ENCODE assay signal across 26 mouse cellular contexts in the genomic region with DNA sequence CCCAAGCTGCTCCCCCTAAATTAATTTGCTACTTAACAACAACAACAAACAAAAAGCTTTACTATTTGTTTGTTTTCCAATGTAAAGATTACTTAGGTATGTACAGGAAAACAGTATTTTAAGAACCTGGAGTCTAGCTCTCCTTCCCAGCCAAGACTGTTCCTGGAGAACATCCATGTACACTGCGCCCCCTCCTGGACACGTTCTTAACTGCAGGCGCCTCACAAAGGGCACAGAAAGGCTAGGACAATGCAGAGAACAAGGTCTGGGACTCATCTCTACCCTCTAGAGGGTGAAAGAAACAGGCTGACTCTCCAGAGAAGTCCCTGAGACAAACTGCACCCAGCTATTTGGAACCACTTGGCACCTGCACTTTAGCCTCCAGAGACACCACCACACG. TPM values are rescaled to one million over a fixed set of nuclear protein-coding genes. Genes with fewer than 3 reads are reported as not detected.
DNase-seq lines count a peak whose midpoint lies in the region; TF ChIP-seq lines count a peak whose summit lies in the region.
"Not testable (repeated sequence)": the region's sequence is repeated elsewhere in the genome, so short reads cannot be mapped to it uniquely, and the experiment has no call there.
"Had no signal": no experiment of that assay in that cellular context is flagged by ENCODE, and none has a peak within 500 bp of the region (broad histone marks: within the 10 kb centered on the region; RNA-seq: fewer than 3 reads in every experiment).

No protein-coding gene starts in this region.

- intact Hi-C loops in left cerebral cortex, postnatal 4 days (cut with DNase I) = not testable (repeated sequence)

- H3K27me3 ChIP-seq in kidney, adult 2 months (replicated peaks; ENCODE audit: control insufficient read depth, insufficient read depth, low read length) = not testable (repeated sequence)

- not testable (repeated sequence) for TF ChIP-seq CTCF in kidney, adult 2 months (conservative IDR thresholded peaks at IDR 0.05; ENCODE audit: insufficient read depth, insufficient read length, low read depth, low read length)

- not testable (repeated sequence) for H3K27ac ChIP-seq in kidney, adult 2 months (ENCODE audit: insufficient read depth, low read depth, low read length)

- peak; percentile 13 for DNase-seq in ES-CJ7 (ENCODE audit: low read depth, low spot score)
- peak; percentile 19 for DNase-seq in adrenal gland, postnatal 10 days
- peak; percentile 2 to 3 for DNase-seq in frontal cortex, postnatal 36 days (ENCODE audit: low spot score in 2 of 2)
- peak; percentile 1 for DNase-seq in kidney, adult 2 months
- peak; percentile 4 for DNase-seq in left cerebral cortex, postnatal 4 days
- peak; percentile 1 for DNase-seq in lung, postnatal 14 days
- DNase-seq in testis, postnatal 10 days (ENCODE audit: low spot score) = peak; percentile 62

- not testable (repeated sequence) for H3K4me1 ChIP-seq in kidney, adult 2 months (ENCODE audit: control insufficient read depth, insufficient read depth, low read length)

- WGBS in kidney, adult 2 months = 44% methylated on average over 4 of the region's 4 CpGs

- TF ChIP-seq POLR2A in kidney, adult 2 months (IDR thresholded peaks at IDR 0.05; ENCODE audit: low read depth, low read length) = not testable (repeated sequence)

- H3K4me3 ChIP-seq in kidney, adult 2 months (ENCODE audit: insufficient read depth, low read depth, low read length) = not testable (repeated sequence)

- H3K36me3 ChIP-seq in kidney, adult 2 months (ENCODE audit: control insufficient read depth, insufficient read depth, low read length) = not testable (repeated sequence)

RNA-seq across cellular contexts. Expression of gene Fthl17b, which starts 1.8 kb away (rescaled TPM):
- not detected for total RNA-seq in adrenal gland, postnatal 10 days (2021)
- not detected in 2 replicates for polyA plus RNA-seq in kidney, adult 2 months (2012; rRNA removed)
- total RNA-seq in left cerebral cortex, postnatal 4 days (2021) = not detected
- total RNA-seq: adrenal gland, adult 8-10 months; forebrain, postnatal 0 days; gastrocnemius, adult 8-10 months; heart, adult 18-20 months; hematopoietic stem cell, adult 5-6 weeks; layer of hippocampus, adult 8-10 months; left cerebral cortex, adult 18-20 months had no signal
- polyA plus RNA-seq: cerebellum, adult 2 months; cortical plate, adult 2 months; embryonic facial prominence, embryonic 14.5 days; forebrain, postnatal 0 days; heart, embryonic 15.5 days; inflammation-experienced regulatory T-cells, adult 6 months; kidney, embryonic 15.5 days; limb, embryonic 12.5 days; liver, embryonic 15.5 days; macrophage; midbrain, embryonic 11.5 days; neural tube, embryonic 13.5 days; urinary bladder, adult 2 months had no signal

RNA-seq across cellular contexts. Expression of gene Fthl17c, which starts 11.7 kb away (rescaled TPM):
- total RNA-seq in adrenal gland, postnatal 10 days (2021) = not detected
- polyA plus RNA-seq in kidney, adult 2 months (2012; rRNA removed) = not detected in 2 replicates
- not detected for total RNA-seq in left cerebral cortex, postnatal 4 days (2021)
- total RNA-seq: adrenal gland, adult 8-10 months; forebrain, postnatal 0 days; gastrocnemius, adult 8-10 months; heart, adult 18-20 months; hematopoietic stem cell, adult 5-6 weeks; layer of hippocampus, adult 8-10 months; left cerebral cortex, adult 18-20 months had no signal
- polyA plus RNA-seq: cerebellum, adult 2 months; cortical plate, adult 2 months; embryonic facial prominence, embryonic 14.5 days; forebrain, postnatal 0 days; heart, embryonic 15.5 days; inflammation-experienced regulatory T-cells, adult 6 months; kidney, embryonic 15.5 days; limb, embryonic 12.5 days; liver, embryonic 15.5 days; macrophage; midbrain, embryonic 11.5 days; neural tube, embryonic 13.5 days; urinary bladder, adult 2 months had no signal

RNA-seq across cellular contexts. Expression of gene Fthl17d, which starts 21.9 kb away (rescaled TPM):
- total RNA-seq in adrenal gland, postnatal 10 days (2021) = not detected
- not detected in 2 replicates for polyA plus RNA-seq in kidney, adult 2 months (2012; rRNA removed)
- not detected for total RNA-seq in left cerebral cortex, postnatal 4 days (2021)
- total RNA-seq: adrenal gland, adult 8-10 months; forebrain, postnatal 0 days; gastrocnemius, adult 8-10 months; heart, adult 18-20 months; hematopoietic stem cell, adult 5-6 weeks; layer of hippocampus, adult 8-10 months; left cerebral cortex, adult 18-20 months had no signal
- polyA plus RNA-seq: cerebellum, adult 2 months; cortical plate, adult 2 months; embryonic facial prominence, embryonic 14.5 days; forebrain, postnatal 0 days; heart, embryonic 15.5 days; inflammation-experienced regulatory T-cells, adult 6 months; kidney, embryonic 15.5 days; limb, embryonic 12.5 days; liver, embryonic 15.5 days; macrophage; midbrain, embryonic 11.5 days; neural tube, embryonic 13.5 days; urinary bladder, adult 2 months had no signal

Comparison
In these comparisons a context has a peak if more than half of its experiments do, and no peak if none do; other contexts are left out.
1. DNase-seq: peak in every context shown above with its lines; median percentile 62 in testis, postnatal 10 days; 19 in adrenal gland, postnatal 10 days; 13 in ES-CJ7; 4 in left cerebral cortex, postnatal 4 days; 2 in frontal cortex, postnatal 36 days; 1 in kidney, adult 2 months; 1 in lung, postnatal 14 days.